Mouse (Mus musculus) CH12.LX (cell line): ENCODE measurements around the gene Hoxb7.

ENCODE experiments used
- CHD2 ChIP-seq: IDR thresholded peaks from 2 replicates; pipeline ENCODE4 v1.6.1; 2011; ENCODE audit warnings: low read length, improper control_type of control experiment
- CTCF ChIP-seq, 2 experiments: IDR thresholded peaks in 1 of 2; conservative IDR thresholded peaks in 1 of 2; 2 replicates each; pipeline ENCODE4 v1.5.1; 2011 to 2012; ENCODE audit warnings: low read depth in 2 of 2, low read length in 2 of 2, improper control_type of control experiment in 1 of 2, inconsistent platforms in 1 of 2, mild to moderate bottlenecking in 1 of 2, moderate library complexity in 1 of 2
- ELF1 ChIP-seq: IDR thresholded peaks from 2 replicates; pipeline ENCODE4 v1.6.1; 2014; ENCODE audit warnings: low read depth, mild to moderate bottlenecking, inconsistent platforms, low read length, improper control_type of control experiment
- MAFK ChIP-seq: IDR thresholded peaks from 2 replicates; pipeline ENCODE4 v1.6.1; 2011; ENCODE audit warnings: low read length, improper control_type of control experiment; ENCODE audit not compliant: insufficient replicate concordance
- MEF2A ChIP-seq: IDR thresholded peaks from 2 replicates; pipeline ENCODE4 v1.6.1; 2014; ENCODE audit warnings: low read depth, mild to moderate bottlenecking, inconsistent platforms, low read length, improper control_type of control experiment, borderline replicate concordance
- PAX5 ChIP-seq: IDR thresholded peaks from 2 replicates; pipeline ENCODE4 v1.6.1; 2012; ENCODE audit warnings: low read length, inconsistent platforms, mixed read lengths
- POLR2A ChIP-seq: IDR thresholded peaks from 2 replicates; pipeline ENCODE4 v1.6.1; 2011; ENCODE audit warnings: low read depth, mild to moderate bottlenecking, improper control_type of control experiment, low read length
- POLR2AphosphoS2 ChIP-seq: IDR thresholded peaks from 2 replicates; pipeline ENCODE4 v1.6.1; 2011; ENCODE audit warnings: low read depth, low read length, improper control_type of control experiment
- USF1 ChIP-seq: IDR thresholded peaks from 2 replicates; pipeline ENCODE4 v1.6.1; 2014; ENCODE audit warnings: low read depth, mild to moderate bottlenecking, inconsistent platforms, low read length, improper control_type of control experiment

DNA sequence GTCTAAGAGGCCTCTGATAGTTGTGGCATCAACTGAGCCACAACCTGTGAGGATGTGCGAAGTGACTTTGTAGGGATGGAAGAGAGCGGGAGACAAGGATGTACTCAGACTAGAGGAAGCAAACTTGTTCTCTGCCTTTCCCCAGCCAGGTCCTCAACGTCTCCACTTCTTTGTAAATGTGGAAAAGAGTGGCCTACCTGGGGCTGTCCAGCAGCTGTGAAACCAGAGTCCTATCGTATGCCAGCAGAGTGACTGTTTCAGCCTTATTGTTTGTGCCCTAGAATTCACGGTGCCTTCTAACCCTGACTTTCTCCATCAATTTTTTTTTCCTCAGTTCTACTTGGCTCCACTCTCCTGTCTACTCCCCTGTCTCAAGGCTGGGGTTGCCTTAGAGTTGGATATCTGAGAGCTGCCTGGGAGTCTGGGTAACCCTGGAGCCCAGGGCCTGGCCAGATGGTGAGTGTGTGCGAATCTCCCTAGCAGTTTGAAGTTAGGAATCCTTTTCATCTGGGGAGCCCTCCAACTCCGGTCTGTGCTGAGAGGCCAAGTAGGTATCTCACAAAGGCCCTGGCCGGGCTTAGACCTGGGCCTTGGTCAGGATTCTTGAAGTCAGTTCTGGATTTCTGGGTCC is 21.9 kb upstream of the Hoxb7 start:
- TF ChIP-seq CTCF (conservative IDR thresholded peaks at IDR 0.05 in 1 of 2, IDR thresholded peaks at IDR 0.05 in 1 of 2; ENCODE audit: low read depth in 2 of 2, low read length in 2 of 2) (no peak), MEF2A (no peak), ELF1 (no peak), MAFK (no peak), USF1 (no peak), POLR2A (no peak), CHD2 (no peak), PAX5 (no peak), POLR2AphosphoS2 (no peak)
